Mouse (Mus musculus) WW6 (cell line): ENCODE data around the gene Tbc1d2.

Experiments used
- DNase-seq: peaks from one replicate; pipeline ENCODE4 v3.0.0-alpha.2; 2013; ENCODE audit warnings: low read depth, low spot score

Tbc1d2 gene

DNA sequence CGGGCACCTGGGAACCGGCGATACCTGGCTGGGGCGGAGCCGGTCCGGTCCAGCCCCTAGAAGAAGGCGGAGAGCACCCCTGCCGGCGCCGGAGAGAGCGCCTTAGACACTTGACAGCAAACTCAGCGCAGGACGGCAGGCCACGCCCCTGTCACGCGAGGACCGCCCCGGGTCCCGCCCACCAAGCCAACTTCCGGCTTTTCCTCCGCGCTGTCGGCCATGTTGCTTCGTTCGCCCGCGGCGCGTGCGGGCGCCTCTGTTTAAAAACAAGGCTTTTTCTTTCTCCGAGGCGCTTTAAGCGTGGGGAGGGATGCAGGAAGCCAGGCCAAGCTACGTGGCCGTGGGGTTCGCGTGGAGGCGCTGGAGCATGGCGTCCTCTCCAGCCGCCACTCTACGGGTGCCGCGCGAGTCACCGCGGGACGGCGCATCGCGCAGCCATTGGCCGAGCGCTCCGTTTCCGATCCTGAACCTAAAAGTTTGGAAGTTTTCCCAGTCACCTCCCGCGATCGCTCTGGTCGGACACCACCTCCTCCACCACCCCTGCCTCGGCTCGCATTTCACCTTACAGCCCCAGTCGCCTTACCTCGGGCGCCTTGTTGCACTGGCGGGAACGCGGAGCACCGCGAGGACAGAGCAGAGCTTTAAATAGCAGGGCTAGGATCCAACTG, at the start of gene Tbc1d2:
TSS of gene Tbc1d2 (minus strand) at position 124 of the 668 bp plus-strand sequence.
- peak; percentile 89 for DNase-seq

- no peak for DNase-seq
Measured at GRCm38 (mm10) chr4:46696467-46696866, 46.5 kb upstream of the Tbc1d2 start.

- no peak for DNase-seq
Measured at GRCm38 (mm10) chr4:46690565-46690964, 40.6 kb upstream of the Tbc1d2 start.

DNA sequence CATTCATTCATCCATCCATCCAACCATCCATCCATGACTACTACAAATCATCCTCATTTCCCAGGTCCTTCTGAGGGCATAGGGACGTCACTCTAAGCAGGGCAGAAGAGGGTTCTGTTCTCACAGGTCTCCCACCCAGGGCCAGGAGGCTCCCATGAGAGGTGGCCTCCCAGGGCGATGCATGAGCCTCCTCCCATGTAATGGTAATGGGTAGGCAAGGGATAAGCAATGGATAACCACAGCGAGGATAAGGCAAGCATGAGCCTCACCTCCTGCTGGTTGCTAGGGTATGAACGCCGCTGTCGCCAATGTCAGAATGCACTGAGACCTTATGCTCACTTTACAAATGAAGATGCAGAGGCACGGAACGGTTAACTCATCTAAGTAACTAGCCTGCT, 40.0 kb upstream of the Tbc1d2 start:
- no peak for DNase-seq

GRCm38 (mm10) chr4:46689397-46690022, 39.5 kb upstream of the Tbc1d2 start:
- no peak for DNase-seq

DNA sequence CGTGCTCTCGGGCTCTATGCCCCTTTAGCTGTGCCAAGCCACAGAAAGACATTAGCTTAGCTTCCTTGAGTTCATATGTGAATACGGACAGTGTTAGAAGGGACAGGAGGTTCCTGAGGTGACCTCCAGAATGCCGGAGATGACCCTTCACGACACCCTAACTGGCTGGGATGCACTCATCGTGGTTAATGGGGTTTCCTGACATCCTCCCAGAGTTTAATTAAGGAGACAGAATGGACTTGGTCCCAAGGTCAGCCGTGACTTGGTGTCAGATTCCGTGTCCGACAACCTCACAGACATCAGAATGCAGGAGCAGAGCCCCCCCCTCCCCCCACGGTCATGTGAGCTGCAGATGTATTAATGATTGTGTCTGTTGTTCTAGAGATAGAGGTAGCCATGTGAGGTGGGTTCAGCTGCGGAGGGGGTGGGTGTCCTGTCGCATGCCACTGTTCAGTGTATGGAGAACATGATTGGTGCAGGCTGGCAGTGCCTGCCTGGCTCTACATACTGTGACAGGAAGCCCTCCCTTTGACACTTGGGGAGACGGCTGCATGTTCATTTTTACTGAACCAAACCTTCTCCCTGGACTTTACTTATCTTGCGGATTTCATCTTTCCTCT, 38.3 kb upstream of the Tbc1d2 start:
- no peak for DNase-seq

DNA sequence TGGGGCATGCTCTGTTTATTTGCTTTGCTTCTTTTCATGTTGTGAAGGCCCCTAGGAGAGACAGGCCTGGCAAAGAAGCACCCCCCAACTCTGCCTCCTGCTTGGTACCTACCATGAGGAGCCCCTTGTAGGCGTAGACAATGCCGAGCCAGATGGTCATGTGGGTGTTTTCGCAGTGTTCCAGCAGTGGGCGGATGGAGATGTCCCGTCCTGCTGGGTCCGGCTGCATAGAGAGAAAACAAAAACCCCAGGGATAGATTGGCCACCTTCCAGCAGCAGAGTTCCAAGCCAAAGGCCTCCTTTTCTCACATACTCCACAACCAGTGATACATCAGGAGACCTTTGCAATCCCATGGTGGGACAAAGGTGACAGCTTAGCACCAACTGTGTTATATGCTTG, 34.2 kb upstream of the Tbc1d2 start:
- DNase-seq, result no peak

DNA sequence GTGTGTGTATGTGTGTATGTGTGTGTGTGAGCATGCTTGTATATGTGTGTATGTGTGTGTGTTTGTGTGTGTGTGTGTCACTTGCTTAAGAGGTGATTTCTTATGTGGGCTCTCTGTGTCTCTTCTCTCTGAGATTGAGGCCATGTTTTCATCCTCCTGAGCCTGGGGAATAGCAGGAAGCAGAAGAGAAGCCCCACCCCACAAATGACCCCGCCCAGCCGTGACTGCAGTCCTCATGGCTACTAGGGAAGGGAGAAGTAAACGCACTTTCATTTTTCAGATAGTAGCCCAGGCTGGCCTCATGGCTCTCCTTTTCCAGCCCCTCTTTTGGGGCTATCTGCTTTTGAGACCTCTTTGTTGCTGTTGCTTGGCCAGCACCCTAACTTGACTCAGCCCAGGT, 26.6 kb upstream of the Tbc1d2 start:
- no peak for DNase-seq

GRCm38 (mm10) chr4:46675992-46676391, 26.0 kb upstream of the Tbc1d2 start:
- DNase-seq, result no peak

GRCm38 (mm10) chr4:46675272-46675785, 25.3 kb upstream of the Tbc1d2 start:
- no peak for DNase-seq

- no peak for DNase-seq
Measured at GRCm38 (mm10) chr4:46668620-46669019, 18.6 kb upstream of the Tbc1d2 start.

GRCm38 (mm10) chr4:46666420-46666819, 16.4 kb upstream of the Tbc1d2 start:
- no peak for DNase-seq

- peak; percentile 84 for DNase-seq
Measured at GRCm38 (mm10) chr4:46665371-46665774, 15.4 kb upstream of the Tbc1d2 start.

- DNase-seq, result no peak
Measured at GRCm38 (mm10) chr4:46664123-46665009, 14.4 kb upstream of the Tbc1d2 start.

GRCm38 (mm10) chr4:46661433-46661832, 11.4 kb upstream of the Tbc1d2 start:
- no peak for DNase-seq

GRCm38 (mm10) chr4:46658946-46659345, 8.9 kb upstream of the Tbc1d2 start:
- DNase-seq, result no peak

GRCm38 (mm10) chr4:46657116-46657515, 7.1 kb upstream of the Tbc1d2 start:
- no peak for DNase-seq

GRCm38 (mm10) chr4:46655956-46656355, 5.9 kb upstream of the Tbc1d2 start:
- no peak for DNase-seq

DNA sequence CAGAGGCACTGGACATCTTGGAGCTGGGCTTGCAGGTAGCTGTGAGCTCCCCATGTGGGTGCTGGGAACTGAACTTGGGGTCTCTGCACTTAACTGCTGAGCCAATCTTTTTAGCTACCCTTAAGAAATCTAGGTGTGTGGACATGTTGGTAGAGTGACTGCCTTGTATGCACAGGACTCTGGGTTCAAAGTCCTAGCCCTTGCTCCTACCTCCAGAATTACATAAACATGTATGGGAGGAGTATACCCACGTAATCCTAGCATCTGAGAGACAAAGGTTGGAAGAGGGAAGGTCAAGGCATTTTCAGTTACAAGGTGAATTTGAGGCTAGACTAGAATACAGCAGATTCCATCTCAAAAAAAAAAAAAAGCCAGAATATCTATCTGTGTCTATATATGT, 5.3 kb upstream of the Tbc1d2 start:
- no peak for DNase-seq

DNA sequence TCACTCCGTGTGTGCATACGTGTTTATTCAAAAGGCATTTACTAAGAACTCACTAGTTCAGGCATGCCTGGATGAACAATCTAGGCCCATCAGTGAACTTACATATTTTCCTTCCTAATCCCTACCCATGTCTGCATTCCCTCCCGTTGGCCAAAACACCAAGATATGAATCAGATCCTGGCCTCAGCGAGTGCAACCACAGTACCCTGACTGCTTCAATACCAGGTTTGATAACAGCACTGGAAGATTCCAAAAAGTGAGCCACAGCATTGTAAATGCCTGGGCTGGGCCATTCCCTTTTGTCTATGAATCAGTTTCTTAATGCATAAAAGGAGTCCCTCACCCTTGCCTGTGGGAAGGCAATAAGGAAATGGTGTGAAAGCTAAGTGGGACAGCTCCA, 848 bp downstream of the Tbc1d2 start:
- DNase-seq, result no peak

- no peak for DNase-seq
Measured at GRCm38 (mm10) chr4:46643676-46644112, 6.3 kb downstream of the Tbc1d2 start.
